Mouse (Mus musculus) adrenal gland, postnatal 25 days (tissue): ENCODE measurements at regions not wholly inside any gene's neighbourhood (a gene's known extent, or its start where the extent isn't known, plus 50 kb on each side); places are given as distances from the start of the nearest gene placed in this dataset.

Source experiments
- DNase-seq: peaks from one replicate; pipeline ENCODE4 v3.0.0; 2021; ENCODE audit warnings: mixed read lengths

DNA sequence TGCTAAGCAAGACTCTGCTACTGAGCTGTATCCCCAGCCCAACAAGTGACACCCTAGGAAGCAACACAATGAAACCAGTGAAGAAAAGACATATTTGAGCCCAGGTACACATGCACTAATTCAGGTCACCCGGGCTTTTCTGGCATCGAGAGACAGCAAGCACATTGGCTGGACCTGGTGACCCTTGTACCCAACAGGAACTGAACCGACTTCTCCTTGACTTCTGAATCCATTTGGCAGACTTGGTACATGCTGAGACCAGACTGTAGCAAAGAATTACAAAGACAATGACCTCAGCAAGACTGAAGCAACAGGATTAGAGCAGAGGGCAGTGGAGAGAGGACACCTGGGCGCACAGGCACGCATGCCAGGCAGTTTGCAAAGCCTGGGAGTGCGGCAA is 79.1 kb downstream of the Sema4f start:
- DNase-seq: no peak

GRCm38 (mm10) chr6:82856218-82856617 is 82.0 kb upstream of the Hk2 start:
- no peak for DNase-seq

DNA sequence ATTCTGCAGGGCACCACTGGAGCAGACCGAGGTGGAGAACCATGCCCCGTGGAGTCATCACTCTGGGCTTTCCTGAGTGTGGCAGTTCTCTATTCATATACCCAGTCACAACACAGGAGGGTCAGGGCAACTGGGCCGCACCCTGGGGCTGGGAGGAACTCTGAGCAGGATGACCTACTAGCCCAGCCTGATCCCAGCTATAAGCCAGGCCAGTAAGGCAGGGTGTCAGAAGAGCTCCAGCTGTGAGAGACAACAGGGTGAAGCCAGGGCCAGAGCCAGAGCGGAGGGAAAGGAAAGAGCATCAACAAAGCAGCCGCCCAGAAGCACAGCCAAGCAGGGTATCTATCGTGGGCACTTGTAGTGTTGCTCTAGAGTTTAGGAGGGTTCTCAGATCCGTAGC is 81.1 kb upstream of the Hk2 start:
- no peak for DNase-seq

DNA sequence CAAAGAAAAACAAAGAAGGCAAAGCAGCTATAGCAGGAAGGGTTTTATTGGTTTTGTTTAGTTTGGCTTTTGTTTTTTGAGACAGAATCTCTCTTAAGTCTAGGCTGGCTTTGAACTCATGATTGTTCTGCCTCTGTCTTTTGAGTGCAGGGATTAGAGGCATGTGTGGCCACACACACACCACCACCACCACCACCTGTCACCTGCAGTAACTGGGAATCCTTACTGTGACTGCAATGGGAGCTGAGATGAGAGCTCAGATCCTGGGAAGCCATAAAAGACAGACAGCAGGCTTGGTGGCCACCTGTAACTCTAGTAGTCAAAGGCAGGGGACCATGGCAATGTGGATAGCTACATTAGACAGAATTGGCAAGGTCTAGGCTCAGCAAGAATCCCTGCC is 80.5 kb upstream of the Hk2 start:
- DNase-seq: no peak

GRCm38 (mm10) chr6:82854338-82854737 is 80.1 kb upstream of the Hk2 start:
- peak; percentile 78 for DNase-seq

GRCm38 (mm10) chr6:82853076-82853475 is 78.8 kb upstream of the Hk2 start:
- DNase-seq: no peak

DNA sequence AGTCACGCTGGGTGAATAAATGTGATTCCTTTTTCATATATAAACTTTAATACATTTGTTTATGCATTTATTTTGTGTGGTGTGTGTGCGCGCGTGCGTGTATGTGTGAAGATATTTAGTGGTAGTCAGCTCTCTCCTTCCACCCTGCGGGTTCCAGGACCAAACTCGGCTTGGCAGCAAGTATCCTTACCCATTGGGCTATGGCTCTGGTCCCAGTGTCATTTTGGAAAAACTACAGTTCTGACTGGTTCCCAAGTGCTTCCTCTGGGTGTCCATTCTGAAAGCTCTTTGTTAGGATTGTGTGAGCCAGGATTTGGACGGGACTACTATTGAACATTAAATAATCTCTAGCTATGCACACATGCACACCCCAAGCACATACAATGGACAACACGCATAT is 76.3 kb upstream of the Hk2 start:
- no peak for DNase-seq

- DNase-seq: no peak
Measured at GRCm38 (mm10) chr6:82847598-82847997, 73.3 kb upstream of the Hk2 start.

- DNase-seq: no peak
Measured at GRCm38 (mm10) chr6:82846587-82847150, 72.4 kb upstream of the Hk2 start.

- DNase-seq: peak; percentile 17
Measured at GRCm38 (mm10) chr6:82844432-82844831, 70.2 kb upstream of the Hk2 start.

- DNase-seq: no peak
Measured at GRCm38 (mm10) chr6:82843881-82844280, 69.6 kb upstream of the Hk2 start.

- no peak for DNase-seq
Measured at GRCm38 (mm10) chr6:82837246-82837645, 63.0 kb upstream of the Hk2 start.

DNA sequence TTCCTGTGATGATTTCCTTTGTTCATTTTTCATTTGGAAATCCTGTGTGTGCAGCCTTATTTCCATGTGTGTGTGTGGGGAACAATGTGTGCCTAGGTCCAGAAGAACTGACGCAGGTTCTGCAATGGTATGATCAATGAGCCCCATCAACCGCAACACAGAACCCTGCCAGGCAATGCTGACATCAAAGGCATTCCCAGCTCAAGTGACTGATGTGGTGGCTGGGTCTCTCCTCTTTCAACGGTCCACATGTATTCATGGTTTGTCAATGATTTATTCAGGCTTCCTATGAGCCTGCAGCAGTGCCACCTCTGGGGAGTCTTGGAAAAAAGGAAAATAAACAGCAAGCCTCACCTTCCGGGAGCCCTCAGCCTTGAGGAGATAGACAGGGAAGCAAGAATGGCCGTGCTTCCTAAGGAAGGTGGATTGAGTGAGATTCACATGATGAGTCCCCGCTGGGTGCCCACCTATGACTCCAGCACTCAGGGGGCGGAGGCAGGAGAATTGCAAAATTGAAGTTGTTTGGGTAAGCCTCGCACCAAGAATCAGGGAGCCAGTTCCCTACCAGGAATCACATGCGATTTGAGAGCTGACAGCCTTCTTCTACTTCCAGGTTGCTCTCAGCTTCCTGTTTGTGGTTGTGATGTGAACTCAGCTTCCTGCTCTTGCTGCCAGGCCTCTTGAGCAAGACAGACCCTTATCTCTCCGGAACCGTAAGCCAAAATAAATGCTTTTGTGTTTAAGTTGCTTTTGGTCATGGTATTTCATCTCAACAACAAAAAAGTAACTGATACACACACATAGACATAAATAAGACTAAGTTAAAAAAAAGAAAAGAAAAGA is 61.2 kb upstream of the Hk2 start:
- DNase-seq: no peak

GRCm38 (mm10) chr6:82833867-82834266 is 59.6 kb upstream of the Hk2 start:
- no peak for DNase-seq

DNA sequence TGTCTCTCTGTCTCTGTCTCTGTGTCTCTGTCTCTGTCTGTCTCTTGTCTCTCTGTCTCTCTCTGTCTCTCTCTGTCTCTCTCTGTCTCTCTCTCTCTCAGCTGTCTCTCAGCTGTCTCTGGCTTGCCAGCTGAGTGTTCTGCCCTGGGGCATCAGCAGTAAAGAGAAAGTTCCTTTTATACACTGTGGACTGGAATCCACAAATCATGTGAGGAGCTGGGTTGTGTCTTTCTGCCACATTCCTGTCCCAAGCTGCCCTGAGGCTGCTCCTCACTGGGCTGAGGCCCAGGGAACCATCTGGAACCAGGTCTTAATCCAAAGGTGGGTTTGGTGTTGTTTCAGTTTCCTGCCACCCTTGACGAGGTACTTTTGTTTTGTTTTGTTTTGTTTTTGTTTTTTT is 57.0 kb upstream of the Hk2 start:
- DNase-seq: no peak

DNA sequence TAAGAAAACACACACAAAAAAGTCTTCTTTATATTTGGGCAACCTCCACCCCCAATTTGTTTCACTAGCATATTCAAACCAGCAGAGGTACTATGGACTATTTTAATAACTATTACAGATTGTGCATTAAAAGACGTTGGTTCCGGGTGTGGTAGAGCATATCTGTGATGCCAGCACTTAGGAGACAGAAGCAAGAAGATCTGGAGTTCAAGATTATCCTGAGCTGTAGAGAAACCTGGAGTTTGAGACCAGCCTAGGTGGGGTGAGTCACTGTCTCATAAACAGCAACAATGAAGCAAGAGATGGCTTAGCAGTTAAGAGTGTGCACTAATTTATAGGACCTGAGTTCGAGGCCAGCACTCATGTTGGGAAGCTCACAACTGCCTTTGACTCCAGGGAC is 50.4 kb upstream of the Hk2 start:
- no peak for DNase-seq

GRCm38 (mm10) chr6:82824240-82824639 is 50.0 kb upstream of the Hk2 start:
- no peak for DNase-seq
